Mouse (Mus musculus) heart, adult 10 weeks (tissue): Measurements from ENCODE around the gene Rrp9. TPM values are rescaled to one million over a fixed set of nuclear protein-coding genes. Genes with fewer than 3 reads are reported as not detected.

Experiments
- polyA plus RNA-seq: library from polyadenylated mRNA; stranded (reverse); fragments of 350-450 nt; fragmentation: Illumina TruSeq; extraction: RNeasy Lipid Tissue Mini Kit (QIAGEN cat#74804); gene quantifications from one replicate; pipeline ENCODE4 v1.2.3, GENCODE M21; 2014; ENCODE audit warnings: low read depth, low replicate concordance

The Rrp9 gene
- polyA plus RNA-seq, result 21.7 TPM

GRCm38 (mm10) chr9:106475663-106476001, at the start of gene Rrp9:
Gene Rrp9, plus strand, starts transcription at chr9:106475963.

DNA sequence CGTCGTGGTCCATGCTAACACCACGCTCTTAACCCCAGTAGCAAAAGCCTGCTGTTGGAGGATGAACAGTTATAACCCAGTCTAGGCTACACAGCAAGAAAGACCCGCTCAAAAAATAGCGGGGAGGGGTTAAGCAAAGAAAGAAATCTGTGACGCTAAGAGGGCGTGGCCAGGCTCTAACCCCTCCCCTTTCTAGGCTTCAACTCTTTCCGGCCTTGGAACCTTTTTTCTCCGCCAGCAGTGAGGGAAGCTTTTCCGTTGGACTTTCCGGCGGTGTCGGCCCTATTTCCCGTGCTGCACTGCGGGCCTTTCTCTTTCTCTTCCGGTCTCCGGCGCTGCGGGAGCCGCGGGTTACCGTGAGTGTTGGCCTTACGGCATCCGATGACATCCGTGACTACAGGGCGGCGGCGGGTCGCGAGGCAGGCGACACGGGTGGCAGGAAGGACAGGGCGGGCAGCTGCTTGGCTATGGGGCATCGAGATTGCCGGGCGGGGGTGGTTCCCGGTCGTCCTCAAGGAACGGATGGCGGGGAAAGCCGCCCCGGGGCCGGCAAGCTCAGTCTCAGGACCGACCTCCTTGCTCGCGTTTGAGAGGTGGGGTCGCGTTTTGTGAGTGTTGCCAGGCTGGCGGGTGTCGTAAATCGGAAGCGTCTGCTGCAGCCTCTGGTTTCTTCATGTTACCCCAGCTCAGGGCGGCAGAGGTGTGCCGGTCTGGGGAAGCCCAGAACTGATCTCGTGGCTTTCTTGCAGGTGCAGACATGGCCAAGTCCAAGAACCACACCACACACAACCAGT, 46.3 kb upstream of the Rrp9 start, which contains the start of gene Rpl29:
Gene Rpl29, plus strand, starts transcription at position 234 of the 794 bp plus-strand sequence.

GRCm38 (mm10) chr9:106447348-106447747, 28.4 kb upstream of the Rrp9 start, which contains the start of the genes Abhd14b and Abhd14a:
Gene Abhd14b, plus strand, starts transcription at chr9:106447459.
Gene Abhd14a, minus strand, starts transcription at chr9:106447678.

GRCm38 (mm10) chr9:106453271-106454070, 22.3 kb upstream of the Rrp9 start, which contains the start of gene Pcbp4:
Gene Pcbp4, plus strand, starts transcription at chr9:106453291.

DNA sequence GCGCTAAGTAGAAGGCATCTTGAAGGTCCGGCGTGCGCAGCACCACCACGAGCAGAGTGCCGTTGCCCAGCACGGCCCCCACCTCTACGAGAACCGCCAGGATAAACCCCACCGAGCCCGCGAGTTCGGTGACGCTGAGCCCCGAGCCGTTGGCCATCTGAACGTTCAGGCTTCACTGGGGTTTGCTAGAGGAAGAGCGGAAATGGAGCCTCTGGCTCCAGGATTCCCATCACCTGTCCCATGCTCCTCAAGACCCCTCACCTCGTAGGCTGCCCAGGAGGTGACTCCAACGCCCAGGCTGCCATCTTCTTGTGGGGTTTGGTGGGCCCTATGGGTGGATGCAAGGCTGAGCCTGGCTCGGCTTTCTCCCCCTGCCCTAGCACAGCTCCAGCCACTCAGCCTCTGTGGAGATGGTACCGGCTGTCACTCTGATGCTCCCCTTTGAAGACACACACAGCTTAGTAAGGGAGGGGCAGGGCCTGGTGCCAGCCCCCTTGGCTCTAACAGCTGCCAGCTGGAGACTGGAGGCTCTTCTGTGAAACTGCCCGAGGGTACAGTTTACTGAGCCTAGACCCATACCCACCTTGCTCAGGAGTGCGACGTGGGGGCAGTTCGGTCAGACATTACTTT, 10.1 kb upstream of the Rrp9 start, which contains the start of gene Gpr62:
Gene Gpr62, minus strand, starts transcription at position 368 of the 630 bp plus-strand sequence.

GRCm38 (mm10) chr9:106476924-106477484, 1.2 kb downstream of the Rrp9 start, which contains the start of gene Parp3:
Gene Parp3, minus strand, starts transcription at chr9:106476949.

DNA sequence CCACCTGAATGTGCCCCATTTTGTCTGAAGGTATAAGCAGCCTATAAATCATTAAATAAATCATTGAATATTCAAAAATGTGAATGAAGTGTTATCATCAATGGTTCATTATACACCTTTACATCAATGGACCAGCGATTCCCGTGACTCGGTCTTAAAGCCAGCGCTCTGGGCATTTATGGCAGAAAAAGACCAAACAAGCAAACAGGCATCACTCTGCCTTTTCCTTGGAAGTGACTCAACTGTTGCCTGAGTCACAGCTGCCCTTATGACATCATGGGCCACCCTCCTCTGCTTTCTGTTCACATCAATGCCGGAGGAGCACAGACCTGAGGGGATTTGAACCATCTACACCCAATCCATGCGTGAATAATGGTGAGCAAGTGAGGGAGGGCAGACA, 23.9 kb downstream of the Rrp9 start, which contains the start of gene Iqcf1:
Gene Iqcf1, plus strand, starts transcription at position 301 of the 400 bp plus-strand sequence.

GRCm38 (mm10) chr9:106514273-106514672, 38.5 kb downstream of the Rrp9 start, which contains the start of gene Iqcf5:
Gene Iqcf5, plus strand, starts transcription at chr9:106514573.

Other genes with a start within 250 kb of the Rrp9 start
- 310 TPM for gene Alas1, start 227.3 kb upstream of the Rrp9 start, polyA plus RNA-seq
- gene Poc1a, start 194.9 kb upstream of the Rrp9 start, polyA plus RNA-seq, result 3.5 TPM
- 35.6 TPM for gene Dusp7, start 107.3 kb upstream of the Rrp9 start, polyA plus RNA-seq
- gene Rpl29, start 46.5 kb upstream of the Rrp9 start, polyA plus RNA-seq, result 441 TPM
- gene Acy1, start 37.6 kb upstream of the Rrp9 start, polyA plus RNA-seq, result 24.2 TPM
- gene Abhd14b, start 28.5 kb upstream of the Rrp9 start, polyA plus RNA-seq, result 18.4 TPM
- 22.9 TPM for gene Abhd14a, start 28.3 kb upstream of the Rrp9 start, polyA plus RNA-seq
- 70.8 TPM for gene Pcbp4, start 22.7 kb upstream of the Rrp9 start, polyA plus RNA-seq
- gene Gpr62, start 10.0 kb upstream of the Rrp9 start, polyA plus RNA-seq, result not detected
- 36.3 TPM for gene Parp3, start 986 bp downstream of the Rrp9 start, polyA plus RNA-seq
- not detected for gene Iqcf1, start 24.0 kb downstream of the Rrp9 start, polyA plus RNA-seq
- gene Iqcf5, start 38.6 kb downstream of the Rrp9 start, polyA plus RNA-seq, result not detected
- gene Iqcf3, start 85.7 kb downstream of the Rrp9 start, polyA plus RNA-seq, result not detected
- not detected for gene Iqcf4, start 95.0 kb downstream of the Rrp9 start, polyA plus RNA-seq
- not detected for gene Iqcf6, start 150.6 kb downstream of the Rrp9 start, polyA plus RNA-seq
- gene Grm2, start 180.1 kb downstream of the Rrp9 start, polyA plus RNA-seq, result not detected
- 53.3 TPM for gene Tex264, start 210.0 kb downstream of the Rrp9 start, polyA plus RNA-seq